Mouse (Mus musculus): ENCODE results near the gene Ankrd33b.

- TF ChIP-seq CTCF (IDR thresholded peaks at IDR 0.05; ENCODE audit: borderline replicate concordance, insufficient read depth, low read length) (no peak), POLR2A (IDR thresholded peaks at IDR 0.05; ENCODE audit: low read depth, low read length) (no peak)
These were observed 86.8 kb downstream of the Ankrd33b start for GRCm38 (mm10) chr15:31280683-31281082.

All from embryonic fibroblast, embryonic 13.5 days (primary cell).